Mouse (Mus musculus): ENCODE measurements around the gene Ccdc154.

Ccdc154 gene

GRCm38 (mm10) chr17:25127681-25128080 lies 34.6 kb upstream of the Ccdc154 start:
- Histone ChIP-seq H3K4me3 (replicated peaks; ENCODE audit: low read length) (no peak overlapping the region), H3K4me1 (replicated peaks; ENCODE audit: low read depth, low read length) (peaks cover 5% of the 10 kb centered on the region; the same call in 1 of the 2 replicates), H3K36me3 (ENCODE audit: insufficient read depth, low read length) (no peaks in the 10 kb centered on the region), H3K9me3 (ENCODE audit: low read length) (no peaks in the 10 kb centered on the region), H3K27me3 (ENCODE audit: insufficient read depth, low read length) (peaks cover 5% of the 10 kb centered on the region; the same call in 1 of the 2 replicates)
- TF ChIP-seq CTCF (conservative IDR thresholded peaks at IDR 0.05; ENCODE audit: low read length) (no peak), POU5F1 (IDR thresholded peaks at IDR 0.05; ENCODE audit: borderline replicate concordance, low read length) (no peak), NANOG (IDR thresholded peaks at IDR 0.05; ENCODE audit: borderline replicate concordance, low read length) (no peak)

GRCm38 (mm10) chr17:25130060-25130459 lies 32.2 kb upstream of the Ccdc154 start:
- Histone ChIP-seq H3K9me3 (ENCODE audit: low read length) (no peaks in the 10 kb centered on the region), H3K4me1 (replicated peaks; ENCODE audit: low read depth, low read length) (peaks cover 20% of the 10 kb centered on the region), H3K4me3 (replicated peaks; ENCODE audit: low read length) (no peak overlapping the region), H3K36me3 (ENCODE audit: insufficient read depth, low read length) (no peaks in the 10 kb centered on the region), H3K27me3 (ENCODE audit: insufficient read depth, low read length) (no peaks in the 10 kb centered on the region)
- no peak for TF ChIP-seq CTCF (conservative IDR thresholded peaks at IDR 0.05; ENCODE audit: low read length)

DNA sequence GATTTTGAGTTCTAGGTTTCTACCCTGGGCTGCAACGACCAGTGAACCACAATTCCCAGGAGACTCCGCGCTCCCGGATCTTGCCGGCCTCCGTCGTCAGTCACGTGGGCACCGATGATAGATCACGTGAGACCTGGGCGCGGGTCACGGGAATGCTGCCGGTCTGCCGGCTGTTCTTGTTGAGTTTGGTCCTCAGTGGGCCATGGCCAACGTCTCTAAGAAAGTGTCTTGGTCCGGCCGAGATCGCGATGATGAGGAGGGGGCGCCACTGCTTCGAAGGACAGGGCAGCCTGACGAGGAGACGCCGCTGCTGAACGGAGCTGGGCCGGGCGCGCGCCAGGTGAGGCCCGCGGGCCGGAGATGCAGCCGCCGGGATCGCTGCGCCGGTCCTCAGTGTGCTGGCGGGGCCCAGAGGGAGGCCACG lies 29.0 kb upstream of the Ccdc154 start, which contains the start of gene Clcn7:
Gene Clcn7, plus strand, starts transcription at position 117 of the 424 bp plus-strand sequence.
- no peaks in the 10 kb centered on the region for H3K27me3 ChIP-seq (ENCODE audit: insufficient read depth, low read length)
- H3K4me3 ChIP-seq (replicated peaks; ENCODE audit: low read length): peak within 1 kb of the TSS; percentile 96
- TF ChIP-seq POU5F1 (IDR thresholded peaks at IDR 0.05; ENCODE audit: borderline replicate concordance, low read length): no peak
- no peak for TF ChIP-seq CTCF (conservative IDR thresholded peaks at IDR 0.05; ENCODE audit: low read length)
- no peak for TF ChIP-seq NANOG (IDR thresholded peaks at IDR 0.05; ENCODE audit: borderline replicate concordance, low read length)
- peaks cover 21% of the 10 kb centered on the region for H3K36me3 ChIP-seq (ENCODE audit: insufficient read depth, low read length)
- peaks cover 32% of the 10 kb centered on the region for H3K4me1 ChIP-seq (replicated peaks; ENCODE audit: low read depth, low read length)
- H3K9me3 ChIP-seq (ENCODE audit: low read length): no peaks in the 10 kb centered on the region

- no peak for TF ChIP-seq POU5F1 (IDR thresholded peaks at IDR 0.05; ENCODE audit: borderline replicate concordance, low read length)
- TF ChIP-seq NANOG (IDR thresholded peaks at IDR 0.05; ENCODE audit: borderline replicate concordance, low read length): no peak
- no peak for TF ChIP-seq CTCF (conservative IDR thresholded peaks at IDR 0.05; ENCODE audit: low read length)
- Histone ChIP-seq H3K4me3 (replicated peaks; ENCODE audit: low read length) (no peak overlapping the region), H3K27me3 (ENCODE audit: insufficient read depth, low read length) (no peaks in the 10 kb centered on the region)
These were observed 26.6 kb upstream of the Ccdc154 start for GRCm38 (mm10) chr17:25135622-25136021.

GRCm38 (mm10) chr17:25138803-25139202 lies 23.5 kb upstream of the Ccdc154 start:
- Histone ChIP-seq H3K4me3 (replicated peaks; ENCODE audit: low read length) (no peak overlapping the region), H3K27me3 (ENCODE audit: insufficient read depth, low read length) (no peaks in the 10 kb centered on the region), H3K9me3 (ENCODE audit: low read length) (no peaks in the 10 kb centered on the region), H3K4me1 (replicated peaks; ENCODE audit: low read depth, low read length) (peaks cover 28% of the 10 kb centered on the region), H3K36me3 (ENCODE audit: insufficient read depth, low read length) (peaks cover 54% of the 10 kb centered on the region)
- TF ChIP-seq CTCF (conservative IDR thresholded peaks at IDR 0.05; ENCODE audit: low read length) (no peak), NANOG (IDR thresholded peaks at IDR 0.05; ENCODE audit: borderline replicate concordance, low read length) (no peak), POU5F1 (IDR thresholded peaks at IDR 0.05; ENCODE audit: borderline replicate concordance, low read length) (no peak)

More at GRCm38 (mm10) chr17:25135622-25136021, 26.6 kb upstream of the Ccdc154 start:
- peaks cover 32% of the 10 kb centered on the region for H3K4me1 ChIP-seq (replicated peaks; ENCODE audit: low read depth, low read length)
- no peaks in the 10 kb centered on the region for H3K9me3 ChIP-seq (ENCODE audit: low read length)
- peaks cover 33% of the 10 kb centered on the region for H3K36me3 ChIP-seq (ENCODE audit: insufficient read depth, low read length)

DNA sequence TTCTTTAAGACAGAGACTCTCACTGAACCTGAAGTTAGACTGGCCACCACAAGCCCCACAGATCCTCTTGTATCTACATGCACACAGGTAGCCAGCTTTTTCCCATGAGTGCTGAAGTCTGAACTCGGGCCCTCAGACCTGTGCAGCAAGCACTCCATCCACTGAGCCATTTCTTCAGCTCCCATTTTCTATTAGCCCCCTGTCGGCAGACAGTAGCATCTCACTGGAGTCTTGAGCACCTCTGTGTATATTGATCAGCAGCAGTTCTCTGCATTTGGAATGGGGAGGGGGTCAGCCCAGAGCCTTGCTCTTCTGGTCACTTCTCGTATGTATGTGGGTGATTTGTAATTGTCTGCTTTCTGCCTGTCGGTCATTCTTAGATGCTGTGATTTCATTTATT lies 22.3 kb upstream of the Ccdc154 start:
- H3K4me1 ChIP-seq (replicated peaks; ENCODE audit: low read depth, low read length): peaks cover 29% of the 10 kb centered on the region
- peak; percentile 54 for TF ChIP-seq CTCF (conservative IDR thresholded peaks at IDR 0.05; ENCODE audit: low read length)
- no peak for TF ChIP-seq NANOG (IDR thresholded peaks at IDR 0.05; ENCODE audit: borderline replicate concordance, low read length)

DNA sequence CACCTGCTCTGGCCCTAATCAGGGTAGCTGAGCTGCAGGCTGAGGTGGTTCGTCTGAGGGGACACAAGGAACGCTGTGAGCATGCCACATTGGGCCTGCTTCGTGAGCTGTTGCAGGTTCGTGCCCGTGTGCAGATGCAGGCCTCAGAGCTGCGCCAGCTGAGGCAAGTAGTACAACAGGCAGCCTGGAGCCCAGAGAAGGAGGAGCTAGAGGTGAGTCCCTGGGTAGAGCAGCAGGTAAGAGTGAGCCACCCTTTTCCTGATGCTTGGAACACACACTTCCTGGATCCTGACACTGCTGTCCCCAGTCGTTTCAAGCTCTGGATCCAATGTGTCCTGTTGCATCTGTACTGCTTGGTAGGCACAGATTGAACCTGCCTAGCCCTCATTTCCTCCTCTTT lies 1.1 kb downstream of the Ccdc154 start:
- Histone ChIP-seq H3K27me3 (ENCODE audit: insufficient read depth, low read length) (no peaks in the 10 kb centered on the region), H3K4me1 (replicated peaks; ENCODE audit: low read depth, low read length) (peaks cover 19% of the 10 kb centered on the region), H3K9me3 (ENCODE audit: low read length) (no peaks in the 10 kb centered on the region), H3K4me3 (replicated peaks; ENCODE audit: low read length) (no peak overlapping the region), H3K36me3 (ENCODE audit: insufficient read depth, low read length) (peaks cover 40% of the 10 kb centered on the region)
- TF ChIP-seq POU5F1 (IDR thresholded peaks at IDR 0.05; ENCODE audit: borderline replicate concordance, low read length) (no peak), NANOG (IDR thresholded peaks at IDR 0.05; ENCODE audit: borderline replicate concordance, low read length) (no peak), CTCF (conservative IDR thresholded peaks at IDR 0.05; ENCODE audit: low read length) (no peak)

More for the DNA sequence above, 22.3 kb upstream of the Ccdc154 start:
- no peaks in the 10 kb centered on the region for H3K9me3 ChIP-seq (ENCODE audit: low read length)
- H3K4me3 ChIP-seq (replicated peaks; ENCODE audit: low read length): no peak overlapping the region
- peaks cover 65% of the 10 kb centered on the region for H3K36me3 ChIP-seq (ENCODE audit: insufficient read depth, low read length)
- H3K27me3 ChIP-seq (ENCODE audit: insufficient read depth, low read length): no peaks in the 10 kb centered on the region

DNA sequence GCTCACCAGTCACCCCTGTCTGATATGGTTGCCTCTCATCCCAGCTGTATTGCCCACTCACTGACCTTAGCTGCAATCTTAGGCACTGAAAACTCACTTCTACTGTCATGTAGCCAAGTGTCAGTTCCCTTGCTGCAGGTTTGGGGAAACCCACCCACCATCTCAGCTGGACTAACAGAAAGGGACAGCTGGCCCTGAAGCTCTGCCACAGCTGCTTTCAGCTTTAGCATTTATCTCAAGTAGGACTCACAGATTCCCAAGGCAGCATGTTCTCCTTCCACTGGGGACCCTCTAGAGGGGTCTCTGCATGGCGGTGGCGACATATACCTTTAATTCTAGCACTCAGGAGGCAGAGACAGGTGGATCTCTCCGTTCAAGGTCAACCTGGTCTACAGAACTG lies 2.5 kb downstream of the Ccdc154 start:
- peaks cover 19% of the 10 kb centered on the region for H3K4me1 ChIP-seq (replicated peaks; ENCODE audit: low read depth, low read length)
- H3K27me3 ChIP-seq (ENCODE audit: insufficient read depth, low read length): no peaks in the 10 kb centered on the region
- H3K4me3 ChIP-seq (replicated peaks; ENCODE audit: low read length): no peak overlapping the region
- H3K9me3 ChIP-seq (ENCODE audit: low read length): no peaks in the 10 kb centered on the region
- peaks cover 29% of the 10 kb centered on the region for H3K36me3 ChIP-seq (ENCODE audit: insufficient read depth, low read length)
- TF ChIP-seq POU5F1 (IDR thresholded peaks at IDR 0.05; ENCODE audit: borderline replicate concordance, low read length) (no peak), NANOG (IDR thresholded peaks at IDR 0.05; ENCODE audit: borderline replicate concordance, low read length) (no peak), CTCF (conservative IDR thresholded peaks at IDR 0.05; ENCODE audit: low read length) (no peak)

GRCm38 (mm10) chr17:25165970-25166671 lies 3.9 kb downstream of the Ccdc154 start:
- Histone ChIP-seq H3K36me3 (ENCODE audit: insufficient read depth, low read length) (peaks cover 16% of the 10 kb centered on the region), H3K9me3 (ENCODE audit: low read length) (no peaks in the 10 kb centered on the region), H3K4me3 (replicated peaks; ENCODE audit: low read length) (no peak overlapping the region), H3K4me1 (replicated peaks; ENCODE audit: low read depth, low read length) (peaks cover 23% of the 10 kb centered on the region), H3K27me3 (ENCODE audit: insufficient read depth, low read length) (no peaks in the 10 kb centered on the region)
- TF ChIP-seq POU5F1 (IDR thresholded peaks at IDR 0.05; ENCODE audit: borderline replicate concordance, low read length) (no peak), NANOG (IDR thresholded peaks at IDR 0.05; ENCODE audit: borderline replicate concordance, low read length) (no peak), CTCF (conservative IDR thresholded peaks at IDR 0.05; ENCODE audit: low read length) (no peak)

All from E14TG2a.4 (cell line).